Mouse (Mus musculus) lung, adult 2 months (tissue): ENCODE measurements around the gene Evx2. TPM values are rescaled to one million over a fixed set of nuclear protein-coding genes. Genes with fewer than 3 reads are reported as not detected.

Source experiments
- DNase-seq: peaks from one replicate; pipeline ENCODE4 v3.0.0; 2022
- H3K4me1 ChIP-seq: fragments of 200-500 bp; 2 replicates; pipeline ENCODE4 v1.6.1; 2011; ENCODE audit warnings: low read length; ENCODE audit not compliant: control insufficient read depth, insufficient read depth
- H3K4me3 ChIP-seq: fragments of 200-500 bp; replicated peaks from 2 replicates; pipeline ENCODE3; 2011; ENCODE audit warnings: low read depth, mild to moderate bottlenecking, control low read depth, low read length; ENCODE audit errors: extremely low read depth
- CTCF ChIP-seq: fragments of 200-500 bp; IDR thresholded peaks from 2 replicates; pipeline ENCODE4 v1.5.1; 2011; ENCODE audit warnings: mild to moderate bottlenecking, low read length, control low read depth; ENCODE audit not compliant: insufficient read depth
- POLR2A ChIP-seq: fragments of 200-500 bp; IDR thresholded peaks from 2 replicates; pipeline ENCODE4 v1.6.1; 2011; ENCODE audit warnings: low read depth, mild to moderate bottlenecking, control low read depth, low read length, borderline replicate concordance; ENCODE audit errors: extremely low read depth
- WGBS: fragments of 180-500 bp; shearing (Covaris S2); methylation state at CpG from one replicate; pipeline ENCODE4 v1.1.7; 2018; 5-methylcytosine and 5-hydroxymethylcytosine counted together
- polyA plus RNA-seq: library from polyadenylated mRNA; depleted of rRNA; stranded (reverse); fragments of >200 nt; gene quantifications from 2 replicates; pipeline ENCODE4 v1.2.3, GENCODE M21; 2012

Gene Evx2
- polyA plus RNA-seq, 1 experiment = not detected

- H3K4me1 ChIP-seq = peaks cover 2% of the 10 kb centered on the region; the same call in 1 of the 2 replicates
- TF ChIP-seq POLR2A (no peak), CTCF (no peak)
- 2% methylated on average over 73 of the region's 74 CpGs for WGBS
- no peak overlapping the region for H3K4me3 ChIP-seq
- no peak for DNase-seq
Measured at GRCm38 (mm10) chr2:74668370-74669229, 9.2 kb upstream of the Evx2 start.

- H3K4me1 ChIP-seq = peaks cover 2% of the 10 kb centered on the region; the same call in 1 of the 2 replicates
- no peak within 1 kb of the TSS for H3K4me3 ChIP-seq
- WGBS = 1% methylated on average over 37 of the region's 51 CpGs
- TF ChIP-seq POLR2A (no peak), CTCF (no peak)
- DNase-seq = no peak
Measured at GRCm38 (mm10) chr2:74667842-74668357, 8.5 kb upstream of the Evx2 start, which contains the start of gene Hoxd13. Gene Hoxd13 (plus strand): TSS chr2:74668310.

DNA sequence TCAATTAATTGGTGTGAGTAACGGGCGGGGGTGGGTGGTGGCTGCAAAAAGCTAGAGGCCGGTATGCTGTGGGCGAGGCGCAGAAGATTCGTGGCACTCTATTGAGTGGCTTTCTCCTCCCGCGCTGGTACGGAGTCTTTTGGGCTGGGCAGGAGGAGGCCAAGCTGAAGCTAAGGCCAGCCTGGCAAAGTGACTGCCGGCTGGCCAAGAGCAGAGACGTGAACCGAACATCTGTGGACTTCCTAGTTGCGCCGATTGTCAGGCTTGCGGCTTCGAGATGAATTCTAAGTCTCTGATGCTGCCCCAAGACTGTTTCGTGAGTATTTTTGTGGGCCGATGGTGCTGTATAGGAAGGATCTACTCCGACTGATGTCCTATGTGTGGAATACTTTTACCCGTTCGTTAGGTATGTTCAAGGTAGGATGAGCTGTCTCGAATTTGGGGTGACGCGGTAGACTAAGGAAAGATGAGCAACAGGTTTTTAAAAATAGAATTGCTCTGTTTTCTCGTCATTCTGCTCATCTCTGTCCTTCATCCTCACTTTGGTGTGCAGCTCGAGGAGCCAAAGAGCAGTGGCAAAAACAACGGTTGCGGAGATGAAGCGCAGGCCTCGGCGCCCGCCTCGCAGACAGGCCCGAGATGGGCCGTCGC, 8.0 kb upstream of the Evx2 start:
- DNase-seq = no peak
- 7% methylated on average over 36 of the region's 36 CpGs for WGBS
- TF ChIP-seq POLR2A (no peak), CTCF (no peak)
- Histone ChIP-seq H3K4me3 (no peak overlapping the region), H3K4me1 (peaks cover 2% of the 10 kb centered on the region; the same call in 1 of the 2 replicates)

GRCm38 (mm10) chr2:74666411-74666810, 7.1 kb upstream of the Evx2 start:
- 4% methylated on average over 7 of the region's 7 CpGs for WGBS
- Histone ChIP-seq H3K4me3 (no peak overlapping the region), H3K4me1 (peaks cover 2% of the 10 kb centered on the region; the same call in 1 of the 2 replicates)
- no peak for DNase-seq
- TF ChIP-seq POLR2A (no peak), CTCF (no peak)

GRCm38 (mm10) chr2:74663291-74663925, 4.1 kb upstream of the Evx2 start:
- H3K4me3 ChIP-seq = no peak overlapping the region
- DNase-seq = no peak
- 5% methylated on average over 18 of the region's 18 CpGs for WGBS
- no peaks in the 10 kb centered on the region; the same call in 1 of the 2 replicates for H3K4me1 ChIP-seq
- TF ChIP-seq CTCF (peak; percentile 70), POLR2A (no peak)

DNA sequence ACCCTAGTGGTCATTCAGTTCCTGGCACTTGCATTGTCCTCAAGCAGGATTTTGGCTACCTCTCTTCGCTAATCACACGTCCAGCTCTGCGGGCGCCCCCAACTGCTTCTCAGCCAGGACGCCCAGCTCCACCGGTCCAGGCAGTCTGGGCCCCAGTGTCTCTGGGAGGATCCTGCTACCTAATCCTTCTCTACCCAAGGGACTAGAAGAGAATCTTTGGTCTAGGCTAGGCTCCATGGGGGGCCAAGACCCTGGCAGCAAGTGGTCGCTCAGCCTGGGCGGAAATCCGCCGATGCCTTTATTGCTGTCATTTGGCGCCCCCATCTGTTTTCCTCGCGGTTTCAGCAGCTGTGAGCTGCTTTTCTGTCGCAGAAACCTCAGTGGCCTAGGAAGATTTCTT, 2.3 kb upstream of the Evx2 start:
- TF ChIP-seq CTCF (peak; percentile 26; the same call in 1 of the 2 replicates), POLR2A (no peak)
- no peak for DNase-seq
- no peak overlapping the region for H3K4me3 ChIP-seq
- no peaks in the 10 kb centered on the region for H3K4me1 ChIP-seq
- 2% methylated on average over 14 of the region's 14 CpGs for WGBS

DNA sequence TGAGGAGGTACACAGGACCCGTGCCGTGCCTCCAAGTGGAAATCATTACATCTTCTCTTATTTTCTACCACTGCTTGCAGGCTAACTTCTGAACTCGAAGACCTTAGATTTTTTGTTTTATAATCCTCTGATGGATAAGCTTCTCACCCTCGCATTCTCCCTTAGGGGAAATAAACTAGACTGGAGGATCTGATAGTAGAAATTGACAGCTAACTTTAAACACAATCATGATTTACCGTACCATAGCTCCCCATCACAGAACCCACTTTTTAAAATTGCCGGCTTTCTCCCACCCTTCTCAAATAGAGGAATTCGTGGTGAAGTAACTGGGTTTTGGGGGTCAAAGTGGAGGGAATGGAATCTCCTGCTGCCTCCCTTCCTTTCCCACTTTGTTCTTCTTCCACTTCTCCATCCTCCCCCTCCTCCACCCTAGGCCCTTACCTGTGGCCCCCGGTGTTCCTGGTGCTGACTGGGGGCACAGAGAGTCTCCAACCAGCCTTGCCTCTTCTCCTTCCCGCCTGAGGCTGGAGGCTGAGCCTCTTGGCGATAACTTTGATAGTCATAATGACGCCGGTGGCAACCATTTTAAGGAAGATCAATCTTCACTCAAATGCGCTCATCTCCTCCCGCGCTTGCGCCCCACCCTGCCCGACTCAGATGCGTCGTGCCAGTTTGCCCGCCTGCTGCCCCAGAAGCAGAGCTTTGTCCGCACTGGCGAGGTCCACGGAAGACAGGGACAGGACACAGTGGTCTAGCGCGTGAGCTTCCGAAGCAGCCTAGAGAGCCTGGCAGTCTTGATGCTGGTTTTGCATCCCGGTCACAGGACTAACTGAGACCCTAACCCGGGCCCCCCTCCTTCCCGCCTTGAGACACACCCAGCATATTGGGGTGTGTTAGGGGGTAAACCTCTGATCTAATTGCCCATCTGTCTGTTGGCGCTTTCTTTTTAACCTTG, 1.3 kb upstream of the Evx2 start:
- WGBS = 6% methylated on average over 30 of the region's 30 CpGs
- DNase-seq = no peak

GRCm38 (mm10) chr2:74658667-74659371, 538 bp downstream of the Evx2 start:
- WGBS = 6% methylated on average over 47 of the region's 47 CpGs
- Histone ChIP-seq H3K4me1 (no peaks in the 10 kb centered on the region; the same call in 1 of the 2 replicates), H3K4me3 (no peak overlapping the region)
- no peak for DNase-seq
- no peak for TF ChIP-seq CTCF
- no peak for TF ChIP-seq POLR2A

More for the DNA sequence above, 1.3 kb upstream of the Evx2 start:
- Histone ChIP-seq H3K4me1 (no peaks in the 10 kb centered on the region; the same call in 1 of the 2 replicates), H3K4me3 (no peak overlapping the region)
- TF ChIP-seq CTCF (no peak), POLR2A (no peak)
